Mouse (Mus musculus): ENCODE measurements around the gene Ccdc74a. TPM values are rescaled to one million over a fixed set of nuclear protein-coding genes. Genes with fewer than 3 reads are reported as not detected.

The Ccdc74a gene
- total and polyA plus RNA-seq, 3 experiments = 0.16 to 0.32 (median 0.26) TPM

GRCm38 (mm10) chr16:17626269-17626555 is 20.1 kb upstream of the Ccdc74a start:
- Histone ChIP-seq H3K4me1 (ENCODE audit: control insufficient read depth, insufficient read depth, low read length) (no peaks in the 10 kb centered on the region), H3K4me3 (no peak overlapping the region), H3K36me3 (ENCODE audit: control insufficient read depth, insufficient read depth, low read length) (no peaks in the 10 kb centered on the region), H3K27me3 (ENCODE audit: control insufficient read depth, insufficient read depth, low read length) (no peaks in the 10 kb centered on the region), H3K79me2 (replicated peaks; ENCODE audit: control insufficient read depth, insufficient read depth, low read length) (no peaks in the 10 kb centered on the region), H3K9ac (ENCODE audit: low read depth, low read length) (no peak overlapping the region), H3K27ac (no peak overlapping the region)
- TF ChIP-seq EP300 (IDR thresholded peaks at IDR 0.05; ENCODE audit: insufficient read depth, low read depth, low read length) (no peak), POLR2A (IDR thresholded peaks at IDR 0.05; ENCODE audit: insufficient read depth, low read depth, low read length) (no peak), CTCF (IDR thresholded peaks at IDR 0.05) (no peak)
- 98% methylated on average over 5 of the region's 5 CpGs for WGBS
- intact Hi-C loops (cut with DNase I) = no loop called here
- DNase-seq = no peak

GRCm38 (mm10) chr16:17632580-17632979 is 13.7 kb upstream of the Ccdc74a start:
- intact Hi-C loops (cut with DNase I) = no loop called here
- H3K79me2 ChIP-seq (replicated peaks; ENCODE audit: control insufficient read depth, insufficient read depth, low read length) = no peaks in the 10 kb centered on the region
- no peaks in the 10 kb centered on the region for H3K4me1 ChIP-seq (ENCODE audit: control insufficient read depth, insufficient read depth, low read length)
- no peaks in the 10 kb centered on the region for H3K27me3 ChIP-seq (ENCODE audit: control insufficient read depth, insufficient read depth, low read length)
- 98% methylated on average over 2 of the region's 2 CpGs for WGBS
- no peak overlapping the region for H3K4me3 ChIP-seq
- H3K27ac ChIP-seq = no peak overlapping the region
- no peaks in the 10 kb centered on the region for H3K36me3 ChIP-seq (ENCODE audit: control insufficient read depth, insufficient read depth, low read length)
- H3K9ac ChIP-seq (ENCODE audit: low read depth, low read length) = no peak overlapping the region
- no peak for TF ChIP-seq POLR2A (IDR thresholded peaks at IDR 0.05; ENCODE audit: insufficient read depth, low read depth, low read length)
- TF ChIP-seq CTCF (IDR thresholded peaks at IDR 0.05) = no peak
- TF ChIP-seq EP300 (IDR thresholded peaks at IDR 0.05; ENCODE audit: insufficient read depth, low read depth, low read length) = no peak
- DNase-seq = no peak

GRCm38 (mm10) chr16:17633481-17634181 is 12.6 kb upstream of the Ccdc74a start:
- H3K27ac ChIP-seq = no peak overlapping the region
- H3K79me2 ChIP-seq (replicated peaks; ENCODE audit: control insufficient read depth, insufficient read depth, low read length) = no peaks in the 10 kb centered on the region
- intact Hi-C loops (cut with DNase I) = no loop called here
- no peaks in the 10 kb centered on the region for H3K36me3 ChIP-seq (ENCODE audit: control insufficient read depth, insufficient read depth, low read length)
- H3K4me1 ChIP-seq (ENCODE audit: control insufficient read depth, insufficient read depth, low read length) = no peaks in the 10 kb centered on the region
- H3K4me3 ChIP-seq = no peak overlapping the region
- 71% methylated on average over 8 of the region's 8 CpGs for WGBS
- H3K27me3 ChIP-seq (ENCODE audit: control insufficient read depth, insufficient read depth, low read length) = no peaks in the 10 kb centered on the region
- no peak for TF ChIP-seq EP300 (IDR thresholded peaks at IDR 0.05; ENCODE audit: insufficient read depth, low read depth, low read length)
- TF ChIP-seq CTCF (IDR thresholded peaks at IDR 0.05) = 0 out of 2 replicates have a peak, but pooled peaks have one; percentile 18
- H3K9ac ChIP-seq (ENCODE audit: low read depth, low read length) = no peak overlapping the region
- no peak for DNase-seq

DNA sequence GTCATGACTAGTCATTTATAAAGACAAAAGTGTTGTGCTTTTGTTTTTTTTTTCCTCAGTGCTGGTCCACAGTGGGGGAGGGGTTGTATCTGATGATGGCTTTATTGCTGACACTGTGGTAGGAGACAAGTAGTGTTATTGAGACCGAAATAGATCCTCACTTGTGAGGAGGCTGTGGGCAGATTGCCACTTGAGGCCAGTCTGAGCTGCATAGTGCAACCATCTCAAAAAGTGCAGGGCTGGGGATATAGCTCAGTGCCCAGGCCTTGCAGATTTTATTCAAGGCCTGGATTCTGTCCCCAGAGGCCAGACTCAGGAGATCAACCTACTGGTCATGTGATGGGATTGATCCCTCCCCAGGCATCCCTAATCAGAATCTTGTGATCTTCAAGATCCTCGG is 9.4 kb upstream of the Ccdc74a start:
- 74% methylated on average over 2 of the region's 2 CpGs for WGBS
- H3K36me3 ChIP-seq (ENCODE audit: control insufficient read depth, insufficient read depth, low read length) = no peaks in the 10 kb centered on the region
- intact Hi-C loops (cut with DNase I) = no loop called here
- TF ChIP-seq CTCF (IDR thresholded peaks at IDR 0.05) = no peak
- TF ChIP-seq EP300 (IDR thresholded peaks at IDR 0.05; ENCODE audit: insufficient read depth, low read depth, low read length) = no peak
- no peak for TF ChIP-seq POLR2A (IDR thresholded peaks at IDR 0.05; ENCODE audit: insufficient read depth, low read depth, low read length)
- no peak for DNase-seq
- no peaks in the 10 kb centered on the region for H3K4me1 ChIP-seq (ENCODE audit: control insufficient read depth, insufficient read depth, low read length)
- no peaks in the 10 kb centered on the region for H3K27me3 ChIP-seq (ENCODE audit: control insufficient read depth, insufficient read depth, low read length)
- H3K79me2 ChIP-seq (replicated peaks; ENCODE audit: control insufficient read depth, insufficient read depth, low read length) = no peaks in the 10 kb centered on the region
- no peak overlapping the region for H3K4me3 ChIP-seq
- no peak overlapping the region for H3K9ac ChIP-seq (ENCODE audit: low read depth, low read length)
- no peak overlapping the region for H3K27ac ChIP-seq

DNA sequence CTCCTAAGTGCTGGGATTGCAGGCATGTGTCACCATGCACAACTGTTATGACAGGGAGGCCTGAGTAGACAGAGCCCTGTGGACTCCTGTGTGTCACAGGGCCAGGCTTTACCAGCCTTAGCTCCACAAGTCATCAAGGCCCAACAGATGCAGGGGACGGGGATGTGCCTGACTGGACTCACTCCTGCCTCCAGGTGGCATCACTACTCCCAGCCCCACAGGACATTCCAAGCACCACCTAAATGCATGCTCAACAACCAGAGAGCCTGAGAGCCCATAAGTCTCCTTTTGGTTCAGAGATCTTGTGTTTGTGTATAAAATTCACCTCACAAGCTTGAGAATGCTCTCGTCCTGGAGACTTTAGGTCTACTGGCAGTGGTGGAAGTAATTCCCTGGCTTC is 8.7 kb upstream of the Ccdc74a start:
- H3K79me2 ChIP-seq (replicated peaks; ENCODE audit: control insufficient read depth, insufficient read depth, low read length) = no peaks in the 10 kb centered on the region
- intact Hi-C loops (cut with DNase I) = no loop called here
- no peak overlapping the region for H3K9ac ChIP-seq (ENCODE audit: low read depth, low read length)
- 84% methylated on average over 2 of the region's 2 CpGs for WGBS
- no peaks in the 10 kb centered on the region for H3K36me3 ChIP-seq (ENCODE audit: control insufficient read depth, insufficient read depth, low read length)
- DNase-seq = no peak
- no peaks in the 10 kb centered on the region for H3K27me3 ChIP-seq (ENCODE audit: control insufficient read depth, insufficient read depth, low read length)
- TF ChIP-seq POLR2A (IDR thresholded peaks at IDR 0.05; ENCODE audit: insufficient read depth, low read depth, low read length) (no peak), CTCF (IDR thresholded peaks at IDR 0.05) (peak; percentile 38), EP300 (IDR thresholded peaks at IDR 0.05; ENCODE audit: insufficient read depth, low read depth, low read length) (no peak)
- no peaks in the 10 kb centered on the region for H3K4me1 ChIP-seq (ENCODE audit: control insufficient read depth, insufficient read depth, low read length)
- no peak overlapping the region for H3K4me3 ChIP-seq
- no peak overlapping the region for H3K27ac ChIP-seq

DNA sequence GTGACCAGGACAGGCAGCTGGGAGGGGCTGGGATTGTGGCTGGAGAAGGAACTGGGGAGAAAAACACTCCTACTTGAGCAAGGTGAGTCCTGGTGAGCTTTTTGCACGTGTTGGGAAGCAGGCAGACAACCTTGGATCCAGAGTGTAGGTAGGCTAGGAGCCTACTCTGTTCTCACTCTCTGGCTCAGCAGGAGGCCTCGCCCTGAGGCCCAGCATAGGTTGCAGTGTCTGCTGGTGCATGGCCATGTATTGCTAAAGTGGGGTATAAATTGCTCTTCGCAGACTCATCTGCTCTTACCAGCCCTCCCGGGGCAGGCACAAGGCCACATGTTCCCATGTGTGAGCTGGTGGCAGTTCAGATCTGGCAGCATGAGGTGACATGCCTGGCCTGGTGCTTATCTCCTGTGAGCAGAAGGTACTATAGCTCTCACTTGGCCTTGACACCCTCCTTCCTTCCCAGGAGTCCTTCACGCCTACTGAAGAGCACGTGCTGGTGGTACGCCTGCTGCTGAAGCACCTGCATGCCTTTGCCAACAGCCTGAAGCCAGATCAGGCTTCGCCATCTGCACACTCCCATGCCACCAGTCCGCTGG is 8.1 kb upstream of the Ccdc74a start:
- no peaks in the 10 kb centered on the region for H3K4me1 ChIP-seq (ENCODE audit: control insufficient read depth, insufficient read depth, low read length)
- TF ChIP-seq EP300 (IDR thresholded peaks at IDR 0.05; ENCODE audit: insufficient read depth, low read depth, low read length) = no peak
- no peak for TF ChIP-seq CTCF (IDR thresholded peaks at IDR 0.05)
- TF ChIP-seq POLR2A (IDR thresholded peaks at IDR 0.05; ENCODE audit: insufficient read depth, low read depth, low read length) = no peak
- intact Hi-C loops (cut with DNase I) = no loop called here
- no peak for DNase-seq
- H3K9ac ChIP-seq (ENCODE audit: low read depth, low read length) = no peak overlapping the region
- H3K4me3 ChIP-seq = no peak overlapping the region
- H3K27ac ChIP-seq = no peak overlapping the region
- 87% methylated on average over 9 of the region's 9 CpGs for WGBS
- H3K27me3 ChIP-seq (ENCODE audit: control insufficient read depth, insufficient read depth, low read length) = no peaks in the 10 kb centered on the region
- no peaks in the 10 kb centered on the region for H3K36me3 ChIP-seq (ENCODE audit: control insufficient read depth, insufficient read depth, low read length)
- no peaks in the 10 kb centered on the region for H3K79me2 ChIP-seq (replicated peaks; ENCODE audit: control insufficient read depth, insufficient read depth, low read length)

Data from heart, adult 2 months (tissue).